Mouse (Mus musculus) neural tube, embryonic 13.5 days (tissue): ENCODE results near the gene Tmtc1. TPM values are rescaled to one million over a fixed set of nuclear protein-coding genes. Genes with fewer than 3 reads are reported as not detected.

ENCODE experiments used
- ATAC-seq: fragments of 200-750 bp; cut with Nextera tagmentation; 2 replicates; pipeline ENCODE4 v1.8.0; 2017; ENCODE audit warnings: low read depth, mild to moderate bottlenecking, moderate TSS enrichment, moderate library complexity
- H3K27ac ChIP-seq: fragments of 300-500 bp; sonication (generic); replicated peaks from 2 replicates; pipeline ENCODE4 v1.5.1; 2015; ENCODE audit warnings: moderate library complexity, mild to moderate bottlenecking, inconsistent platforms
- H3K27me3 ChIP-seq: fragments of 300-500 bp; sonication (generic); 2 replicates; pipeline ENCODE4 v1.6.1; 2015; ENCODE audit warnings: mild to moderate bottlenecking, inconsistent platforms
- H3K36me3 ChIP-seq: fragments of 300-500 bp; sonication (generic); 2 replicates; pipeline ENCODE4 v1.6.1; 2015; ENCODE audit warnings: mild to moderate bottlenecking, inconsistent platforms
- H3K4me1 ChIP-seq: fragments of 300-500 bp; sonication (generic); replicated peaks from 2 replicates; pipeline ENCODE4 v1.6.1; 2015; ENCODE audit warnings: inconsistent platforms
- H3K4me2 ChIP-seq: fragments of 300-500 bp; sonication (generic); 2 replicates; pipeline ENCODE4 v1.6.1; 2015; ENCODE audit warnings: inconsistent platforms, mild to moderate bottlenecking, moderate library complexity
- H3K4me3 ChIP-seq: fragments of 300-500 bp; sonication (generic); 2 replicates; pipeline ENCODE4 v1.5.1; 2015; ENCODE audit warnings: mild to moderate bottlenecking, inconsistent platforms
- H3K9ac ChIP-seq: fragments of 300-500 bp; sonication (generic); 2 replicates; pipeline ENCODE4 v1.6.1; 2015; ENCODE audit warnings: moderate library complexity, mild to moderate bottlenecking, inconsistent platforms
- H3K9me3 ChIP-seq: fragments of 300-500 bp; sonication (generic); 2 replicates; pipeline ENCODE4 v1.6.1; 2016; ENCODE audit warnings: inconsistent platforms
- WGBS: fragments of 180-500 bp; shearing (Covaris S2); methylation state at CpG from one replicate; pipeline ENCODE4 v1.1.7; 2015; 5-methylcytosine and 5-hydroxymethylcytosine counted together
- polyA plus RNA-seq: library from polyadenylated mRNA; unstranded; fragments of >200 nt; fragmentation: Nextera tagmentation; extraction: Ambion mirVana; gene quantifications from 2 replicates; pipeline ENCODE4 v1.2.1, GENCODE M21; 2015

Gene Tmtc1
- polyA plus RNA-seq, 1 experiment from 2014 or later: 4.1 TPM

GRCm38 (mm10) chr6:148294506-148294905 lies 149.7 kb downstream of the Tmtc1 start:
- H3K27ac ChIP-seq: no peak overlapping the region
- no peaks in the 10 kb centered on the region for H3K36me3 ChIP-seq
- no peaks in the 10 kb centered on the region for H3K4me1 ChIP-seq
- H3K27me3 ChIP-seq: no peaks in the 10 kb centered on the region
- no peaks in the 10 kb centered on the region for H3K9me3 ChIP-seq
- no peak overlapping the region for H3K4me3 ChIP-seq
- no peak overlapping the region for H3K4me2 ChIP-seq
- H3K9ac ChIP-seq: no peak overlapping the region
- ATAC-seq: no peak
- WGBS: 16% methylated on average over 4 of the region's 4 CpGs

DNA sequence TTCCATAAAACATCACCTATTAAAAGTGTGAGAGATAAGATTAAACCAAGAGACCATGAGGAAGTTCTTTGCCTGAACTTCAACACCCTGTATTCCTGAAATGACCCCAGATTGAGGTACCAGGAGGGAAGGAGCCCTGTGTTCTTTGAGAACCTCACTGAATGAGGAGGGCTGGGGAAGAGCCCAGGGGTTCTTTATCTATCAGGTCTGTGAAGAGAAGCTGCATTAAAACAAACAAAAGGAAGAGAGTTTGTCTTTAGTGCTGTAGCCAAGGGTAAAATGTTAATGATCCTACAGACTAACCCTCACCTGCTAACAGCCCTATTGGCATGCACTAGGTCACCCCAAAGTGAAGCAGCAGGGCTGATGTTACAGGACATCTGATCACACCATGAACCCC lies 153.3 kb downstream of the Tmtc1 start:
- Histone ChIP-seq H3K27me3 (no peaks in the 10 kb centered on the region), H3K9me3 (no peaks in the 10 kb centered on the region), H3K27ac (no peak overlapping the region), H3K36me3 (no peaks in the 10 kb centered on the region), H3K4me2 (no peak overlapping the region), H3K9ac (no peak overlapping the region), H3K4me3 (no peak overlapping the region), H3K4me1 (no peaks in the 10 kb centered on the region)
- ATAC-seq: no peak

DNA sequence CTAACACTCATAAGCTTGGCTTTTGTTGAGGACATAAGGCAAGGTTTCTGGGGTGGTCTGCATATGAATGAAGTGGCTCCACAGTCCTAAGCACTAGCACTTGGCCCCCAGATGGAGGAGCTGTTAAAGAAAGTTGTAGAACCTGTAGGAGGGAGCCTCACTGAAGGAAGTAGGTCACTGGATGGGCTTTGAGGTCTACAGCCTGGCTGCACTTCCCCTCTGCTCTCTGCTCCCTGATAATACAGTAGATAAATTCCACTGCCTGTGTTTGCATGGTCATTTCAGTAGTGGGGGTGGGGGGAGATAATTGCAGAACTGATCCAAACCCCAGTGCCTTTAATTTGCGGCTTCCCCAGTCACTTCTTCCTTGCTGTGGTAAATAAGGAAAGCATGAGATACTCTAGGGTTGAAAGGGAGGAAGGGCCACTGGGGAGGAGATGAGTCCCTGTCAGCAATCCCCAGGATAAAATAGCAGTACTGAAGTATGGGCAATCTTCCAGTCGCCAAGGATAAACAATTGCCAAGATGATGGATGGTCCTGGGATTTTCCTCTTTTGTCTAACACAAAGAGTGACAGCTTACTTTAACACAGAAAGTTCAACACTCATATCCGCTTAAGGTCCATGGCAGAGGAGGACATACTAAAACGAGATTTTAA lies 160.8 kb downstream of the Tmtc1 start:
- no peak overlapping the region for H3K4me2 ChIP-seq
- H3K4me3 ChIP-seq: no peak overlapping the region
- H3K4me1 ChIP-seq: peaks cover 20% of the 10 kb centered on the region
- H3K9me3 ChIP-seq: no peaks in the 10 kb centered on the region
- H3K27me3 ChIP-seq: no peaks in the 10 kb centered on the region
- WGBS: 58% methylated on average over 4 of the region's 4 CpGs
- ATAC-seq: no peak
- peak overlapping the region; percentile 42 for H3K27ac ChIP-seq
- H3K36me3 ChIP-seq: no peaks in the 10 kb centered on the region; the same call in 1 of the 2 replicates
- H3K9ac ChIP-seq: no peak overlapping the region

- Histone ChIP-seq H3K9me3 (no peaks in the 10 kb centered on the region), H3K27ac (peak overlapping the region; percentile 56), H3K27me3 (no peaks in the 10 kb centered on the region), H3K4me1 (peaks cover 20% of the 10 kb centered on the region), H3K4me3 (no peak overlapping the region), H3K4me2 (no peak overlapping the region), H3K9ac (no peak overlapping the region), H3K36me3 (no peaks in the 10 kb centered on the region; the same call in 1 of the 2 replicates)
- WGBS: 44% methylated on average over 6 of the region's 6 CpGs
- ATAC-seq: peak; percentile 73
Measured at GRCm38 (mm10) chr6:148279240-148279639, 164.9 kb downstream of the Tmtc1 start.

- no peak for ATAC-seq
- no peaks in the 10 kb centered on the region for H3K36me3 ChIP-seq
- 88% methylated on average over 1 of the region's 1 CpGs for WGBS
Measured at GRCm38 (mm10) chr6:148276418-148276817, 167.8 kb downstream of the Tmtc1 start.

DNA sequence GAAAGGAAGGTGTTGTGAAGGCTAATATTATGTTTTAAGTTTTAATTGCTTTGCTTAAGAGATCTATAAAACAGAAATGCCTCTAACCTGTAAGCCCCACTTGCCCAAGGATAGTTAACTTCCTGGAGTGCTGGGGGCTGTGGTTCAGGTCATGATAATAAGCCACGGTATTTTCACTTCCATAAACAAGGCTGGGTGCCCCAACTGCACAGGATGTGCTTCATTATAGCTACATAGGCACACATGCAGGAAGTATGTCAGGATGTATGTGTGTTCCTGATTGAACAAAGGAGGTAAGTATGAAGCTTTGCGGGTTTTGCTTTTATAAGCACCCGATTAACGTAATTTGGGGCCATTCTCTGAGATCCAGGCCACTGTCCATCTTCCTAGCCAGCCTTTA lies 169.1 kb downstream of the Tmtc1 start:
- no peak for ATAC-seq
- Histone ChIP-seq H3K9ac (no peak overlapping the region), H3K9me3 (no peaks in the 10 kb centered on the region), H3K27me3 (no peaks in the 10 kb centered on the region), H3K36me3 (no peaks in the 10 kb centered on the region), H3K4me1 (peaks cover 10% of the 10 kb centered on the region), H3K27ac (no peak overlapping the region), H3K4me2 (no peak overlapping the region), H3K4me3 (no peak overlapping the region)
- 89% methylated on average over 4 of the region's 4 CpGs for WGBS

More at GRCm38 (mm10) chr6:148276418-148276817, 167.8 kb downstream of the Tmtc1 start:
- Histone ChIP-seq H3K4me1 (peaks cover 12% of the 10 kb centered on the region), H3K4me2 (no peak overlapping the region), H3K9ac (no peak overlapping the region), H3K9me3 (no peaks in the 10 kb centered on the region), H3K27me3 (no peaks in the 10 kb centered on the region), H3K27ac (no peak overlapping the region), H3K4me3 (no peak overlapping the region)

GRCm38 (mm10) chr6:148260729-148261101 lies 183.5 kb downstream of the Tmtc1 start:
- peak overlapping the region; percentile 62; the same call in 1 of the 2 replicates for H3K27ac ChIP-seq
- 92% methylated on average over 6 of the region's 6 CpGs for WGBS
- no peak overlapping the region for H3K9ac ChIP-seq
- ATAC-seq: no peak
- no peak overlapping the region for H3K4me3 ChIP-seq
- no peaks in the 10 kb centered on the region for H3K27me3 ChIP-seq
- H3K4me1 ChIP-seq: peaks cover 11% of the 10 kb centered on the region
- H3K36me3 ChIP-seq: no peaks in the 10 kb centered on the region
- H3K9me3 ChIP-seq: no peaks in the 10 kb centered on the region
- no peak overlapping the region for H3K4me2 ChIP-seq

- peak; percentile 75 for ATAC-seq
- H3K4me1 ChIP-seq: peaks cover 11% of the 10 kb centered on the region
- H3K4me2 ChIP-seq: no peak overlapping the region
- H3K36me3 ChIP-seq: no peaks in the 10 kb centered on the region
- no peak overlapping the region for H3K9ac ChIP-seq
- H3K9me3 ChIP-seq: no peaks in the 10 kb centered on the region
- H3K27me3 ChIP-seq: no peaks in the 10 kb centered on the region
- 43% methylated on average over 4 of the region's 4 CpGs for WGBS
- H3K27ac ChIP-seq: peak overlapping the region; percentile 62
- H3K4me3 ChIP-seq: no peak overlapping the region
Measured at GRCm38 (mm10) chr6:148259979-148260728, 184.0 kb downstream of the Tmtc1 start.

DNA sequence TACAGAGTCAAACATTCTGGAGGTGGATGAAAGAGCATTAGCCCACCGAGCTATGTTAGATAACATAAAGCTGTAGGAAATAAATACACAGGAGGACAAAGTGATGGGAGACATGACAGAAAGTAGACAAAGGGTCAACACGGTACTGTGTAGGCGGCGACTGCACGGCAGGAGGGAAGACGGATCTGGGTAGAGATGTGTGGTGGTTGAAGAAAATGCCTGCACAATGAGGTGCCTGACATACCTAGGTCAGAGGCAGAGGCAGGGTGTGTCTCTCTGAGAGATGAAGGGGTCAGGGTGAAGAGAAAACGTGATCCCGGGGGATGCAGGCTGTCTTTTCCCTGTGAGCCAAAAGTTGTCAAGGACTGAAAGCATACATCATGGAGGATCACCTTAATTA lies 185.1 kb downstream of the Tmtc1 start:
- Histone ChIP-seq H3K9me3 (no peaks in the 10 kb centered on the region), H3K27ac (no peak overlapping the region), H3K4me3 (no peak overlapping the region), H3K9ac (no peak overlapping the region), H3K36me3 (no peaks in the 10 kb centered on the region), H3K4me2 (no peak overlapping the region), H3K4me1 (peaks cover 11% of the 10 kb centered on the region), H3K27me3 (no peaks in the 10 kb centered on the region)
- 80% methylated on average over 8 of the region's 8 CpGs for WGBS
- no peak for ATAC-seq

GRCm38 (mm10) chr6:148257805-148258204 lies 186.4 kb downstream of the Tmtc1 start:
- no peak overlapping the region for H3K27ac ChIP-seq
- 89% methylated on average over 2 of the region's 2 CpGs for WGBS
- no peaks in the 10 kb centered on the region for H3K36me3 ChIP-seq
- H3K4me2 ChIP-seq: no peak overlapping the region
- no peak overlapping the region for H3K9ac ChIP-seq
- H3K9me3 ChIP-seq: no peaks in the 10 kb centered on the region
- H3K27me3 ChIP-seq: no peaks in the 10 kb centered on the region
- H3K4me1 ChIP-seq: peaks cover 17% of the 10 kb centered on the region
- no peak for ATAC-seq
- no peak overlapping the region for H3K4me3 ChIP-seq

- H3K36me3 ChIP-seq: no peaks in the 10 kb centered on the region
- no peaks in the 10 kb centered on the region for H3K9me3 ChIP-seq
- H3K27me3 ChIP-seq: no peaks in the 10 kb centered on the region
- peaks cover 26% of the 10 kb centered on the region for H3K4me1 ChIP-seq
- H3K4me3 ChIP-seq: no peak overlapping the region
- H3K9ac ChIP-seq: no peak overlapping the region
- 90% methylated on average over 3 of the region's 3 CpGs for WGBS
- H3K4me2 ChIP-seq: no peak overlapping the region
- no peak overlapping the region for H3K27ac ChIP-seq
- ATAC-seq: no peak
Measured at GRCm38 (mm10) chr6:148256109-148256508, 188.1 kb downstream of the Tmtc1 start.

DNA sequence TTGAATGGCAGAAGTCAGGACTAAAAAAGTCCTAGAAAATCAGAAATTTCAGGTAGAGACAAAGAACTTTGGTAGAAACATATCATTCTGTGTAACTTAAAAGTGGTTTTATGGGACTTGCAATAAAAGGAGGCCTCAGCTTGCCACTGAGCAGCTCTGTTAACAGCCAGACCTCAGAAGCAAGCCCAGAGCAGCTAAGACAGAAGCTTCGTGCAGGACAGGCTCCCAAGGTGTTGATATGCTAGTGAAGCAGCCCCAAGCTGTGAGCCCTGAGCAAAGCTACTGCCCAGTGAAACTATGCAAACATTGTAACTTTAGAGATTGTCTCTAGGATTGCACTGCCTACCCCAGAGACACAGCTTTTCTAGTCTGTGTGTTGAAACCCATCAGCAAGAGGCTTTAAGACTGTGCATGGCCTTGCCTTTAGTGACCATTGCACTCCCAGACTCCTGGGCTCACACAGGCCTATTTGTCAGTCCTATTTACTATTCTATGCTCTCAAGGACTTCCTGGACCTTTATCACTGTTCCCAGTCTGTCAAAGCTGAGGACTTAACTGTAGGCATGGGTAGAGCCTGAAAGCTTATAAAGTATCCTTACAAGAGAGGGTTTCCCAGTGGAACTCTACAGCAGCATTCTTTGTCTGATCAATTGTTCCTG lies 188.7 kb downstream of the Tmtc1 start:
- Histone ChIP-seq H3K27ac (no peak overlapping the region), H3K4me1 (peaks cover 21% of the 10 kb centered on the region), H3K4me2 (no peak overlapping the region), H3K9me3 (no peaks in the 10 kb centered on the region), H3K27me3 (no peaks in the 10 kb centered on the region), H3K9ac (no peak overlapping the region), H3K4me3 (no peak overlapping the region), H3K36me3 (no peaks in the 10 kb centered on the region)
- WGBS: 33% methylated on average over 1 of the region's 1 CpGs
- no peak for ATAC-seq
